Mouse (Mus musculus): ENCODE results near the gene Gmnn. TPM values are rescaled to one million over a fixed set of nuclear protein-coding genes. Genes with fewer than 3 reads are reported as not detected.

The Gmnn gene
- polyA plus RNA-seq, 1 experiment from 2014 or later: 102 TPM

- Histone ChIP-seq H3K36me3 (peaks cover 21% of the 10 kb centered on the region; the same call in 1 of the 2 replicates), H3K9me3 (replicated peaks) (no peaks in the 10 kb centered on the region), H3K27me3 (no peaks in the 10 kb centered on the region), H3K4me3 (no peak overlapping the region), H3K9ac (no peak overlapping the region), H3K4me1 (replicated peaks) (no peaks in the 10 kb centered on the region), H3K4me2 (no peak overlapping the region), H3K27ac (no peak overlapping the region)
- ATAC-seq (replicated peaks; ENCODE audit: insufficient number of reproducible peaks, insufficient read depth, low FRiP score, low read depth): no peak
- WGBS: 66% methylated on average over 5 of the region's 5 CpGs
These were observed 59.6 kb downstream of the Gmnn start for GRCm38 (mm10) chr13:24702128-24702527.

Other genes with a start within 250 kb of the Gmnn start
- 14.5 and 16.0 TPM in 2 replicates for gene Ripor2, start 179.7 kb downstream of the Gmnn start, polyA plus RNA-seq (2015; fragmentation: Nextera tagmentation; extraction: Ambion mirVana)
- not detected in 2 replicates for gene Armh2, start 20.7 kb downstream of the Gmnn start, polyA plus RNA-seq (2015; fragmentation: Nextera tagmentation; extraction: Ambion mirVana)
- gene BC005537, start 39.7 kb upstream of the Gmnn start, polyA plus RNA-seq (2015; fragmentation: Nextera tagmentation; extraction: Ambion mirVana): 11.7 and 11.8 TPM in 2 replicates
- 223 and 306 TPM in 2 replicates for gene Acot13, start 69.6 kb upstream of the Gmnn start, polyA plus RNA-seq (2015; fragmentation: Nextera tagmentation; extraction: Ambion mirVana)
- gene Tdp2, start 69.8 kb upstream of the Gmnn start, polyA plus RNA-seq (2015; fragmentation: Nextera tagmentation; extraction: Ambion mirVana): 29.8 and 34.9 TPM in 2 replicates
- gene D130043K22Rik, start 83.2 kb upstream of the Gmnn start, polyA plus RNA-seq (2015; fragmentation: Nextera tagmentation; extraction: Ambion mirVana): 0.03 and 0.24 TPM in 2 replicates
- gene Aldh5a1, start 175.7 kb upstream of the Gmnn start, polyA plus RNA-seq (2015; fragmentation: Nextera tagmentation; extraction: Ambion mirVana): 12.6 TPM in 2 replicates
- 0.31 and 0.32 TPM in 2 replicates for gene Gpld1, start 181.2 kb upstream of the Gmnn start, polyA plus RNA-seq (2015; fragmentation: Nextera tagmentation; extraction: Ambion mirVana)